Mouse (Mus musculus): ENCODE results near the gene Ssr1. TPM values are rescaled to one million over a fixed set of nuclear protein-coding genes. Genes with fewer than 3 reads are reported as not detected.

Gene Ssr1
- total and polyA plus RNA-seq, 2 experiments: 5.9 to 24.2 TPM

DNA sequence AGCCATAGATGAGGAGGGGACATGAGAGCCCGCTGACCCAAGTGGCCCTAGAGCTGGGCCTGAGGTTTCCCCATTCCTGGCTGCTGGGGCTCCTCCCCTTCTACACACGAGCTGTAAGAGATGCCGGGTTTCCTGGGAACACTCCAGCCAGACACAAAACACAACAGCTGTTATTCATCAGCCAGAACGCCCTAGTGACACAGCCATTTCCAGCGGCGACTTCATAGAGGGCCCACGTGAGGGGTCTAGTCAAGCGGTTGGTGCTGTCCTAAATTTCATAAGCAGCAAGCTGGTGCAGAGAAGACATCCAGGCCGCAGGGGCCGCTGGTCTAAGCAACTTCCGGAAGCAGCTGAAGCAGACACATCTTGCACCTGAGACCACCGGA, 27.0 kb downstream of the Ssr1 start:
- no peak overlapping the region for H3K9ac ChIP-seq (ENCODE audit: low read depth, low read length)
- no peaks in the 10 kb centered on the region for H3K27me3 ChIP-seq (ENCODE audit: control insufficient read depth, insufficient read depth, low read length)
- H3K27ac ChIP-seq (replicated peaks; ENCODE audit: insufficient read depth, low read depth, low read length): no peak overlapping the region
- WGBS: 84% methylated on average over 12 of the region's 12 CpGs
- peaks cover 2% of the 10 kb centered on the region; the same call in 1 of the 2 replicates for H3K4me1 ChIP-seq (ENCODE audit: control insufficient read depth, insufficient read depth, low read length)
- DNase-seq (ENCODE audit: extremely low read depth, low read depth, low spot score): no peak
- H3K4me3 ChIP-seq (ENCODE audit: insufficient read depth, low read depth, low read length): no peak overlapping the region
- no peaks in the 10 kb centered on the region for H3K79me2 ChIP-seq (ENCODE audit: control insufficient read depth, insufficient read depth, low read length)
- TF ChIP-seq CTCF (IDR thresholded peaks at IDR 0.05; ENCODE audit: low read depth, low read length) (no peak), POLR2A (IDR thresholded peaks at IDR 0.05; ENCODE audit: extremely low read depth, insufficient read depth, low read length) (no peak)
- H3K36me3 ChIP-seq (ENCODE audit: control insufficient read depth, insufficient read depth, low read length): no peaks in the 10 kb centered on the region

DNA sequence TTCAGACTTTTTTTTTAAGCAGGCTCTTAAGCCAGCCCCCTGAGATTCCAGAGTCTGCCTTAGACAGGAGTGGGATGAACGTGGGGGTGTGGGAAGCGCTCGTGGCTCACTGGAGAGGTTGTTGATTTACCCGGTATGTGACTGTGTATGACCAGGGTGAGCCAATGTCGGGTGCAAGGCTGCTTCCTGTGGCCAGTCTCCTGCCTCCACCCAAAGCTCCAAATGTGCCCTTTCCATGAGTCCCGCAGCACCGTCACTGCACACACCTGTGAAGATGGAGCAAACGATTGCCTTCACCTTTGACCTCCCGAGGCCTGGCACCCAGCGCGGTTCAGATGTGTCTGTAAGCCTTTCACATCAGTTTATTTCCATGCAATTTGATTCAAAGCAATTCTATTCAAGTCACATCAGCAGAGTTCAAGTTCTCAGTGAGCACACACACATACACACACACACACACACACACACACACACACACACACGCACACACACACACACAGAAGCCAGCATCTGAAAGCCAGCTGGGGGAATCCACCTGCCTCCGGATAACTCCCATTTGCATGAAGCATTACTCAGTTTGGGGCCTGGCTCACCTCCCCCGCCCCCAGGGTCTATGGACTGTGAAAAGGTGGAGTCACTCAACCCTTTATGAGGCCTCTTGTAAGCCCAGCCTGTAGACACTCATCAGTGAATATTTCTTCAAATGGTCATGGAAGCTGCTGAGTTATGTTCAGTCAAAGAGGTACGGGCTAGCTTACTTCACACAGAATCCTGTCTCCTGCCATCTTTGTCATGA, 27.6 kb downstream of the Ssr1 start:
- Histone ChIP-seq H3K4me3 (ENCODE audit: insufficient read depth, low read depth, low read length) (no peak overlapping the region), H3K27me3 (ENCODE audit: control insufficient read depth, insufficient read depth, low read length) (no peaks in the 10 kb centered on the region), H3K36me3 (ENCODE audit: control insufficient read depth, insufficient read depth, low read length) (no peaks in the 10 kb centered on the region), H3K4me1 (ENCODE audit: control insufficient read depth, insufficient read depth, low read length) (peaks cover 2% of the 10 kb centered on the region; the same call in 1 of the 2 replicates), H3K9ac (ENCODE audit: low read depth, low read length) (no peak overlapping the region), H3K79me2 (ENCODE audit: control insufficient read depth, insufficient read depth, low read length) (no peaks in the 10 kb centered on the region), H3K27ac (replicated peaks; ENCODE audit: insufficient read depth, low read depth, low read length) (no peak overlapping the region)
- 63% methylated on average over 15 of the region's 15 CpGs for WGBS
- no peak for DNase-seq (ENCODE audit: extremely low read depth, low read depth, low spot score)
- no peak for TF ChIP-seq CTCF (IDR thresholded peaks at IDR 0.05; ENCODE audit: low read depth, low read length)
- no peak for TF ChIP-seq POLR2A (IDR thresholded peaks at IDR 0.05; ENCODE audit: extremely low read depth, insufficient read depth, low read length)

DNA sequence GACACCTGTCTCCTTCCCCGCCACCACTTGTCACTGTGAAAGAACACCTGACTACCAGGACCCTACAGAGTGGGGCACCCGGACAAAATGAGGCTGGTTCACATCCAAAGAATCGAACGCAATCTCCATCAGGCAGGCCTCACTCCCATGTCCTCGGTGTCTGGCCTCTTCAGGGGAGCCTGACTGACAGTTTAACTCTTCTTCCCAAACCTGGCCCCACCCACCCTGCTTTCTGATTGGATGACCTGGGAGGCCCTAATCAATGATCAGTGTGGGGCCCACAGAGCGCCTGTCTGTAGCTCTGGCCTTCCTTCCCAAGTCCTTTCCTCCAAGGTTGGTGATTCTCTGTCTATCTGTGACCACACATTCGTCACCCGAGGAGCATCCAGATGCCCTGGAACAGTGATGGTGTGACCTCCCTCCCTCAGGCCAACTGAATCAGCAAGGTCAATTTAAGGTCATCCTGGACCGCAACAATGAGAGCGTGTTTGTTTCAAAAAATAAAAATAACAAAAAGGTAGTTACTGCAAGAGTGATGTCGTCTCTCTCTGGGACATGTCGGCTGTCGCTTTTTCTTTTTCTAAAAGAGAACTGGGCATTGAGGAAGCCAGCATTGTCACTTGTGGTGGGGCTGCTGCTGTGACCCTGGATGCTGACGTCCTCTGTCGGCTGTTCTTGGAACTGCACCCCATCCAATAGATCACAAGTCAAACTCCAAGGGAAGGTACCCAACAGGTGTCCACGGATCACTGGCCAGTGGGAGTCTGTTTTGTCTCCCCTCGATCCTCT, 28.7 kb downstream of the Ssr1 start:
- 65% methylated on average over 17 of the region's 17 CpGs for WGBS
- TF ChIP-seq POLR2A (IDR thresholded peaks at IDR 0.05; ENCODE audit: extremely low read depth, insufficient read depth, low read length) (no peak), CTCF (IDR thresholded peaks at IDR 0.05; ENCODE audit: low read depth, low read length) (peak; percentile 55)
- H3K27ac ChIP-seq (replicated peaks; ENCODE audit: insufficient read depth, low read depth, low read length): no peak overlapping the region
- H3K36me3 ChIP-seq (ENCODE audit: control insufficient read depth, insufficient read depth, low read length): no peaks in the 10 kb centered on the region
- DNase-seq (ENCODE audit: extremely low read depth, low read depth, low spot score): no peak
- peaks cover 2% of the 10 kb centered on the region; the same call in 1 of the 2 replicates for H3K4me1 ChIP-seq (ENCODE audit: control insufficient read depth, insufficient read depth, low read length)
- no peaks in the 10 kb centered on the region for H3K27me3 ChIP-seq (ENCODE audit: control insufficient read depth, insufficient read depth, low read length)
- H3K4me3 ChIP-seq (ENCODE audit: insufficient read depth, low read depth, low read length): no peak overlapping the region
- H3K9ac ChIP-seq (ENCODE audit: low read depth, low read length): no peak overlapping the region
- H3K79me2 ChIP-seq (ENCODE audit: control insufficient read depth, insufficient read depth, low read length): no peaks in the 10 kb centered on the region

DNA sequence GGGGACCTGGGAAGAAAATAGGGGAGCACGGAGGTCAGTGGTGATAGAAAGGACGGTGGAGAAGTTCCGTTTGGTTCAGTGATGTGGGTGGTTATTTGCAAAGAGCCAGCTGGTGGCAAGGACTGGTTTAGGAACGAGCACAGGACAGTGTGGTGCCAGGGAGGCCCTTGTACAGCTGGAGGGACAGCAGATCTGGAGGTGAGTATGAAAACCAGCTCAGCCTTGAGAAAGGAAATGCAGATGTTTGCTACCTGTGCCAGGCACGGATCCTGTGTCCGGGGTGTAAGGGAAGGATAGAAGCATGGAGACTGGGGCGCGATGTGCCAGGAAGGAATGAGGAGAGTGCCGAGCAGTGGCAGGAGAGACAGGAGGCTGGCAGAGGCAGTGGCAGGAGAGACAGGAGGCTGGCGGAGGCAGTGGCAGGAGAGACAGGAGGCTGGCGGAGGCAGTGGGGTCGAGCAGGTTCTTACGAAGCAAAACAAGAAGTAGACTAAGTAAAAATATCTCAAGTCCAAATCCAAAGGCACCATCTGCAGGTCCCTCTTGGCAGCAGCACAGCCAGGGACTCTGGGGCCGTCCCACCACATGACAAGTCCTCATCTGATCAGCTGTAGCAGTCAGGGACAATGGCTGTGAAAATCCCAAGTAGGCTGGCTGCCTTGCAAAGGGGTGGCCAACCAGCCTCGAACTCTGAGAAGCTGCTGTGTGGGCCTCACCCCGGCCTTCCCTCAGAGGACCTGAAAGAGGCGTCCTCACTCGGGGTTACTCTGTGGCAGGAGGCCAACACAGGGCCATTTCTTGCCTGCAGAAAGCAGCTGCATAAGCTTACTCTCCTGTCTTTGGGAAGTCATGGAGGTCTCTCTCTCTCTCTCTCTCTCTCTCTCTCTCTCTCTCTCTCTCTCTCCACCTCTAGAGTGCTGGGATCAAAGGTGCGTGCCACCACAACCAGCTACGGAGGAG, 29.6 kb downstream of the Ssr1 start:
- Histone ChIP-seq H3K79me2 (ENCODE audit: control insufficient read depth, insufficient read depth, low read length) (no peaks in the 10 kb centered on the region), H3K4me3 (ENCODE audit: insufficient read depth, low read depth, low read length) (no peak overlapping the region), H3K9ac (ENCODE audit: low read depth, low read length) (no peak overlapping the region), H3K4me1 (ENCODE audit: control insufficient read depth, insufficient read depth, low read length) (peaks cover 2% of the 10 kb centered on the region; the same call in 1 of the 2 replicates), H3K36me3 (ENCODE audit: control insufficient read depth, insufficient read depth, low read length) (no peaks in the 10 kb centered on the region), H3K27ac (replicated peaks; ENCODE audit: insufficient read depth, low read depth, low read length) (no peak overlapping the region), H3K27me3 (ENCODE audit: control insufficient read depth, insufficient read depth, low read length) (no peaks in the 10 kb centered on the region)
- no peak for DNase-seq (ENCODE audit: extremely low read depth, low read depth, low spot score)
- no peak for TF ChIP-seq CTCF (IDR thresholded peaks at IDR 0.05; ENCODE audit: low read depth, low read length)
- no peak for TF ChIP-seq POLR2A (IDR thresholded peaks at IDR 0.05; ENCODE audit: extremely low read depth, insufficient read depth, low read length)
- WGBS: 77% methylated on average over 20 of the region's 20 CpGs

DNA sequence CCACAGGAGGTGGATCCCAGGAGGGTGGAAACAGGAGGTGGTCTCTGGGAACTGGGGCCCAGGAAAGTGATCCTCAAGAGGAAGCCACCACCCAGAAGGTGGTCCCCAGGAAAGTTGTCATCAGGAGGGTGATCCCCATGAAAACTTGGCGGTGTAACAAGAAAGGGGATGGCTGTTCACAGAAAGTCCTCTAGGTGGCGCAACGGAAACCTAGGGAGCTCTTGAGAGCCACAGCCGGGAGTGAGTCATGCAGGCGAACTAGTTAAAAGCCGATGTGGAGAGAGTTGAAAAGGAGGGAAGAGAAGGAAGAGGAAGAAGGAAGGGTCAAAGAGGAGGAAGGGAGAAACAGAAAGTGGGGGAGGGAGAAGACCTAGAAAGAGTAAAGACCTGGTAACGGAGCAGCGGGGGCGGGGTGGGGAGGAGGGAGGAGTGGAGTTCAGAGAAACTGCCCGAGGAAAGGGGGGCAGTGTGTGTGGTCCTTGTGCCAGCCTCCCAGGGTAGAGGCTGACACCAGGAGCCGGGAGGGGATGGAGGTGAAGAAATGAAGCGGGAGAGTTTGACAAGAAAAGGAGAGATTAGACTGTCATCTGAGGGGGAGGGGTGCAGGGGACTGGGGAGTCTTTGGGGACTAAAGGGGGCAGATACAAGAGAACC, 30.5 kb downstream of the Ssr1 start:
- TF ChIP-seq POLR2A (IDR thresholded peaks at IDR 0.05; ENCODE audit: extremely low read depth, insufficient read depth, low read length) (no peak), CTCF (IDR thresholded peaks at IDR 0.05; ENCODE audit: low read depth, low read length) (peak; percentile 73)
- peak overlapping the region; percentile 30 for H3K4me3 ChIP-seq (ENCODE audit: insufficient read depth, low read depth, low read length)
- H3K9ac ChIP-seq (ENCODE audit: low read depth, low read length): peak overlapping the region; percentile 57; the same call in 1 of the 2 replicates
- no peaks in the 10 kb centered on the region for H3K27me3 ChIP-seq (ENCODE audit: control insufficient read depth, insufficient read depth, low read length)
- peaks cover 2% of the 10 kb centered on the region; the same call in 1 of the 2 replicates for H3K4me1 ChIP-seq (ENCODE audit: control insufficient read depth, insufficient read depth, low read length)
- H3K27ac ChIP-seq (replicated peaks; ENCODE audit: insufficient read depth, low read depth, low read length): no peak overlapping the region
- WGBS: 9% methylated on average over 12 of the region's 12 CpGs
- H3K79me2 ChIP-seq (ENCODE audit: control insufficient read depth, insufficient read depth, low read length): no peaks in the 10 kb centered on the region
- H3K36me3 ChIP-seq (ENCODE audit: control insufficient read depth, insufficient read depth, low read length): no peaks in the 10 kb centered on the region
- peak; percentile 50 for DNase-seq (ENCODE audit: extremely low read depth, low read depth, low spot score)

Measured in liver, adult 2 months (tissue).